Mouse (Mus musculus) telencephalon, adult 2 months (tissue): ENCODE data around the gene Letm1.

Experiments used
- DNase-seq: peaks from one replicate; pipeline ENCODE4 v3.0.0-alpha.2; 2011; ENCODE audit warnings: low read depth, low spot score

The Letm1 gene

GRCm38 (mm10) chr5:33738341-33738740, 44.3 kb downstream of the Letm1 start:
- DNase-seq, result no peak

GRCm38 (mm10) chr5:33737903-33738321, 44.7 kb downstream of the Letm1 start:
- peak; percentile 55 for DNase-seq

- no peak for DNase-seq
These were observed 46.4 kb downstream of the Letm1 start for GRCm38 (mm10) chr5:33736230-33736629.

- DNase-seq, result no peak
These were observed 47.1 kb downstream of the Letm1 start for GRCm38 (mm10) chr5:33735412-33736092.

- DNase-seq, result no peak
These were observed 48.8 kb downstream of the Letm1 start for GRCm38 (mm10) chr5:33733837-33734236.

GRCm38 (mm10) chr5:33731051-33731450, 51.6 kb downstream of the Letm1 start:
- no peak for DNase-seq

- no peak for DNase-seq
These were observed 52.1 kb downstream of the Letm1 start for GRCm38 (mm10) chr5:33730516-33730915.

GRCm38 (mm10) chr5:33728841-33729240, 53.8 kb downstream of the Letm1 start:
- no peak for DNase-seq

- no peak for DNase-seq
These were observed 55.7 kb downstream of the Letm1 start for GRCm38 (mm10) chr5:33726891-33727290.

GRCm38 (mm10) chr5:33726081-33726647, 56.5 kb downstream of the Letm1 start:
- no peak for DNase-seq

GRCm38 (mm10) chr5:33723641-33724465, 58.8 kb downstream of the Letm1 start:
- DNase-seq, result no peak

GRCm38 (mm10) chr5:33723019-33723640, 59.5 kb downstream of the Letm1 start:
- DNase-seq, result no peak

GRCm38 (mm10) chr5:33722266-33723018, 60.2 kb downstream of the Letm1 start:
- DNase-seq, result no peak

GRCm38 (mm10) chr5:33721541-33722265, 60.9 kb downstream of the Letm1 start, which contains the start of gene Fgfr3:
TSS of gene Fgfr3 (plus strand) at chr5:33721674.
- DNase-seq, result no peak

GRCm38 (mm10) chr5:33720852-33721490, 61.6 kb downstream of the Letm1 start:
- DNase-seq, result no peak

GRCm38 (mm10) chr5:33718460-33718859, 64.2 kb downstream of the Letm1 start:
- no peak for DNase-seq

GRCm38 (mm10) chr5:33716467-33716866, 66.2 kb downstream of the Letm1 start:
- DNase-seq, result no peak

GRCm38 (mm10) chr5:33715182-33715581, 67.4 kb downstream of the Letm1 start:
- DNase-seq, result no peak

GRCm38 (mm10) chr5:33712550-33712949, 70.1 kb downstream of the Letm1 start:
- DNase-seq, result no peak

GRCm38 (mm10) chr5:33709037-33709436, 73.6 kb downstream of the Letm1 start:
- DNase-seq, result no peak
